ENCODE assay signal across 8 mouse cellular contexts in the genomic region with DNA sequence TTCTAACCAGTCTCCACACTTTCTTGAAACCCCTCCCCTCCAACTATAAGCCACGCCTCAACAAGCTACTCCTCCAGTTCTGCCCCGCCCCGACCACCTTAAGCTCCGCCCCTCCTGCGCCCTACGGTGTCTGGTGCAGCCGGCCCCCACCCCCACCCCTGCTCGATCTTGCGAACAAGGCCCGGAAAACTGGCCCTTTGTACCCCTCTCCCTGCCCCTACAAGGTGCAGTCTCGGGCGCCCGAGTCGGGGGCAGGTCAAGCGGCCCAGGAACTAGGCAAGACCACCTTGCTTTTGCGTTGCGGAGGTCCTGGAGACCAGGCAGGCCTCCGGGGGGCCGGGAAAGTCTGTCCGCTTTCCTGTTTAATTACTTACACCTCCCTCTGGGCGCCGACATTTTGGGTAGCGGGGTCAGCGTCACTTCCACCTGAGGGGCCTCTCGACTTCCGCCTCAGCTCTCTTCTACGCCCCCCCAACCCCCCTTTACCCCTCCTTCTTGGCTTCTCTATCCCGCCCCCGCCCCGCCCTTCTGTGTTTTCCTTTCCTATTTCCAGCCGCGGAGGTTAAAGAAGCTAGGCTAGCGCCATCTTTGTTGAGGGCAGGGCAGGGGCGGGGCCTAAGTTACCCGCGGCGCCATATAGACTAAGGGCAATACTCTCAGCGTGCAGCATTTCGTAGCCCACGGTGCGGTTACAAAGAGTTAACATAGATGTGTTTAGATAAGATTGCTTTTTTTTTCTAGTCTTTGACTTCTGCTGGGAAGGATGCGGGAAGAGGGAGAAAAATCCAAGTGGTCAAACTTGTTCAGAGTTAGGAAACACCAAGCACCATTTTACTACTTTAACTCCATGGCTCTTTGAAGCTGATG. TPM values are rescaled to one million over a fixed set of nuclear protein-coding genes. Genes with fewer than 3 reads are reported as not detected.
DNase-seq lines count a peak whose midpoint lies in the region; ATAC-seq and TF ChIP-seq lines count a peak whose summit lies in the region.

A gene (plus strand): TSS at position 165 of the 867 bp plus-strand sequence.
A gene (minus strand): TSS at position 447 of the 867 bp plus-strand sequence.

- no peak for TF ChIP-seq CTCF in MEL (IDR thresholded peaks at IDR 0.05 in 2 of 3, conservative IDR thresholded peaks at IDR 0.05 in 1 of 3; ENCODE audit: control insufficient read depth in 1 of 3, insufficient read depth in 1 of 3, low read depth in 2 of 3, low read length in 3 of 3, poor library complexity in 1 of 3, severe bottlenecking in 1 of 3)

- H3K4me1 ChIP-seq in MEL (ENCODE audit: control insufficient read depth in 1 of 2, insufficient read depth in 2 of 2, low read length in 2 of 2): peaks cover 5 to 11% of the 10 kb centered on the region in 2 experiments; a peak in 3 of 4 replicates
- H3K4me1 ChIP-seq in lung, embryonic 16.5 days (replicated peaks; ENCODE audit: control insufficient read depth, insufficient read depth, low read length): peaks cover 18% of the 10 kb centered on the region

- H3K27ac ChIP-seq in MEL (ENCODE audit: control insufficient read depth, low read depth, low read length): peak within 1 kb of the TSS; percentile 97
- H3K27ac ChIP-seq in lung, embryonic 16.5 days (ENCODE audit: low read length): peak within 1 kb of the TSS; percentile 99

- H3K4me2 ChIP-seq in lung, embryonic 16.5 days (ENCODE audit: low read depth, low read length): peak within 1 kb of the TSS; percentile 76

- peak within 1 kb of the TSS; percentile 97 for H3K9ac ChIP-seq in MEL (ENCODE audit: control insufficient read depth, low read depth, low read length, poor library complexity, severe bottlenecking)
- peak within 1 kb of the TSS; percentile 89 for H3K9ac ChIP-seq in lung, embryonic 16.5 days (ENCODE audit: low read length)

- TF ChIP-seq EP300 in MEL (IDR thresholded peaks at IDR 0.05; ENCODE audit: low read depth in 1 of 2, low read length in 2 of 2): no peak; a peak in 1 of 4 replicates

- H3K9me3 ChIP-seq in MEL (replicated peaks; ENCODE audit: insufficient read depth, low read length): no peaks in the 10 kb centered on the region
- no peaks in the 10 kb centered on the region for H3K9me3 ChIP-seq in lung, embryonic 16.5 days (ENCODE audit: control insufficient read depth, low read length)

- peak; percentile 61 to 66 for ATAC-seq in hematopoietic stem cell, adult 5-6 weeks (replicated peaks in 1 of 2; ENCODE audit: insufficient read depth in 1 of 2, low FRiP score in 2 of 2, low TSS enrichment in 1 of 2, low read depth in 1 of 2, poor library complexity in 2 of 2, severe bottlenecking in 2 of 2)
- peak; percentile 83 for ATAC-seq in lung, embryonic 16.5 days (ENCODE audit: low read depth)

- under 1% methylated on average over 42 of the region's 42 CpGs for WGBS in lung, embryonic 16.5 days

- TF ChIP-seq POLR2A in MEL (IDR thresholded peaks at IDR 0.05; ENCODE audit: control insufficient read depth in 1 of 2, insufficient read depth in 1 of 2, low read depth in 1 of 2, low read length in 2 of 2, poor library complexity in 1 of 2): peak; percentile 59 to 61; a peak in 1 of 4 replicates

- peak within 1 kb of the TSS; percentile 88 to 92 for H3K4me3 ChIP-seq in MEL (ENCODE audit: control insufficient read depth in 1 of 2, insufficient read depth in 1 of 2, low read depth in 2 of 2, low read length in 2 of 2)
- peak within 1 kb of the TSS; percentile 83 for H3K4me3 ChIP-seq in lung, embryonic 16.5 days (ENCODE audit: low read length)

- peaks cover 2% of the 10 kb centered on the region for H3K79me2 ChIP-seq in MEL (ENCODE audit: control insufficient read depth, insufficient read depth, low read length, poor library complexity)

- peak; percentile 98 for DNase-seq in MEL (ENCODE audit: low read depth, low spot score)
- DNase-seq in cerebellum, adult 8-10 months: peak; percentile 96
- DNase-seq in forelimb bud, embryonic 11.5 days (ENCODE audit: low read depth, low spot score): peak; percentile 98
- peak; percentile 98 for DNase-seq in layer of hippocampus, adult 9-10 months (ENCODE audit: low spot score)
- peak; percentile 93 for DNase-seq in ovary, postnatal 10 days (ENCODE audit: low spot score)
- peak; percentile 97 for DNase-seq in thymus, postnatal 10 days (ENCODE audit: low spot score in 2 of 2)

- H3K36me3 ChIP-seq in MEL (ENCODE audit: control insufficient read depth in 1 of 2, insufficient read depth in 2 of 2, low read length in 2 of 2): peaks cover 0 to 17% of the 10 kb centered on the region in 2 experiments; a peak in 2 of 4 replicates
- H3K36me3 ChIP-seq in lung, embryonic 16.5 days (ENCODE audit: control insufficient read depth, insufficient read depth, low read length): peaks cover 34% of the 10 kb centered on the region

- no peak for TF ChIP-seq RAD21 in MEL (IDR thresholded peaks at IDR 0.05; ENCODE audit: low read depth, low read length)

- no peaks in the 10 kb centered on the region for H3K27me3 ChIP-seq in MEL (ENCODE audit: control insufficient read depth in 1 of 2, insufficient read depth in 2 of 2, low read length in 2 of 2)
- no peaks in the 10 kb centered on the region for H3K27me3 ChIP-seq in lung, embryonic 16.5 days (ENCODE audit: control insufficient read depth, insufficient read depth, low read depth, low read length)

TF ChIP-seq in MEL, 35 proteins besides CTCF, POLR2A, EP300 and RAD21 (continues in another document):
- peak; percentile 76; the same call in 1 of the 2 replicates for TF ChIP-seq KAT2A (conservative IDR thresholded peaks at IDR 0.05; ENCODE audit: low read depth, low read length)
- TF ChIP-seq MYC (IDR thresholded peaks at IDR 0.05; ENCODE audit: low read depth, low read length): peak; percentile 57
- no peak for TF ChIP-seq TBP (IDR thresholded peaks at IDR 0.05; ENCODE audit: low read depth, low read length)
- TF ChIP-seq GABPA (IDR thresholded peaks at IDR 0.05; ENCODE audit: low read depth, low read length): no peak
- TF ChIP-seq CHD2 (IDR thresholded peaks at IDR 0.05; ENCODE audit: low read length): no peak
- TF ChIP-seq RCOR1 (IDR thresholded peaks at IDR 0.05; ENCODE audit: low read depth, low read length): peak; percentile 81
- TF ChIP-seq MEF2A (IDR thresholded peaks at IDR 0.05; ENCODE audit: extremely low read depth, insufficient replicate concordance, low read depth, low read length, poor library complexity, severe bottlenecking): no peak
- TF ChIP-seq TAL1 (IDR thresholded peaks at IDR 0.05; ENCODE audit: low read length): no peak
- peak; percentile 92; the same call in 1 of the 2 replicates for TF ChIP-seq CHD1 (IDR thresholded peaks at IDR 0.05; ENCODE audit: low read depth, low read length)
- no peak for TF ChIP-seq SMC3 (IDR thresholded peaks at IDR 0.05; ENCODE audit: low read depth, low read length)
- TF ChIP-seq ELF1 (IDR thresholded peaks at IDR 0.05; ENCODE audit: low read depth, low read length): peak; percentile 73
- no peak for TF ChIP-seq ZC3H11A (IDR thresholded peaks at IDR 0.05; ENCODE audit: low read depth, low read length)
- TF ChIP-seq USF1 (IDR thresholded peaks at IDR 0.05; ENCODE audit: low read depth, low read length): no peak
- TF ChIP-seq GATA1 (IDR thresholded peaks at IDR 0.05; ENCODE audit: low read depth, low read length): no peak
- TF ChIP-seq POLR2AphosphoS5 (IDR thresholded peaks at IDR 0.05; ENCODE audit: borderline replicate concordance, low read depth, low read length): no peak
- TF ChIP-seq MAFK (IDR thresholded peaks at IDR 0.05; ENCODE audit: borderline replicate concordance, low read depth, low read length): no peak
- no peak for TF ChIP-seq ZKSCAN1 (IDR thresholded peaks at IDR 0.05; ENCODE audit: low read depth, low read length)
- peak; percentile 67 for TF ChIP-seq SIN3A (IDR thresholded peaks at IDR 0.05; ENCODE audit: low read length)
- TF ChIP-seq USF2 (IDR thresholded peaks at IDR 0.05; ENCODE audit: borderline replicate concordance in 1 of 2, insufficient read depth in 1 of 2, low read depth in 1 of 2, low read length in 2 of 2): no peak
- TF ChIP-seq JUND (IDR thresholded peaks at IDR 0.05; ENCODE audit: low read depth, low read length): no peak
- TF ChIP-seq ZNF384 (IDR thresholded peaks at IDR 0.05; ENCODE audit: low read depth, low read length): 0 out of 2 replicates have a peak, but pooled peaks have one; percentile 46
- TF ChIP-seq TCF12 (IDR thresholded peaks at IDR 0.05; ENCODE audit: low read depth, low read length): peak; percentile 25; the same call in 1 of the 2 replicates
- TF ChIP-seq E2F4 (IDR thresholded peaks at IDR 0.05; ENCODE audit: borderline replicate concordance, low read depth, low read length): no peak
- no peak; the same call in 1 of the 2 replicates for TF ChIP-seq BHLHE40 (IDR thresholded peaks at IDR 0.05; ENCODE audit: borderline replicate concordance, low read depth, low read length)
- TF ChIP-seq MAX (IDR thresholded peaks at IDR 0.05; ENCODE audit: low read length): peak; percentile 2; the same call in 1 of the 2 replicates
- peak; percentile 88 for TF ChIP-seq HCFC1 (IDR thresholded peaks at IDR 0.05; ENCODE audit: low read depth, low read length)
- peak; percentile 46; the same call in 1 of the 2 replicates for TF ChIP-seq MXI1 (IDR thresholded peaks at IDR 0.05; ENCODE audit: low read depth, low read length)
- TF ChIP-seq UBTF (IDR thresholded peaks at IDR 0.05; ENCODE audit: borderline replicate concordance, insufficient read depth, low read depth, low read length): no peak
- peak; percentile 75 for TF ChIP-seq NELFE (IDR thresholded peaks at IDR 0.05; ENCODE audit: low read depth, low read length)
- TF ChIP-seq ZMIZ1 (IDR thresholded peaks at IDR 0.05; ENCODE audit: low read depth, low read length): no peak
- peak; percentile 2; the same call in 1 of the 2 replicates for TF ChIP-seq ETS1 (IDR thresholded peaks at IDR 0.05; ENCODE audit: low read depth, low read length)
- no peak for TF ChIP-seq MYB (IDR thresholded peaks at IDR 0.05; ENCODE audit: low read depth, low read length)

RNA-seq across cellular contexts. Expression of the first gene that starts in this region (rescaled TPM):
- total RNA-seq in MEL (2012; rRNA removed): 9.2 and 9.4 TPM in 2 replicates
- polyA plus RNA-seq in MEL (2012; ENCODE audit: insufficient read depth in 1 of 2, insufficient read length in 2 of 2, low read depth in 1 of 2, low replicate concordance in 2 of 2, missing spikeins in 1 of 2): 10 to 100 TPM in 1 of 2 experiments, not detected in 1; 12.7 TPM
- 3.0 and 12.6 TPM in 2 replicates for total RNA-seq in hematopoietic stem cell, adult 5-6 weeks (2017)
- 19.3 and 21.4 TPM in 2 replicates for polyA plus RNA-seq in lung, embryonic 16.5 days (2015; fragmentation: Nextera tagmentation; extraction: Ambion mirVana)

RNA-seq across cellular contexts. Expression of the second gene that starts in this region (rescaled TPM):
- 27.5 and 28.1 TPM in 2 replicates for total RNA-seq in MEL (2012; rRNA removed)
- 10 to 100 TPM in 1 of 2 experiments, not detected in 1; 56.5 TPM for polyA plus RNA-seq in MEL (2012; ENCODE audit: insufficient read depth in 1 of 2, insufficient read length in 2 of 2, low read depth in 1 of 2, low replicate concordance in 2 of 2, missing spikeins in 1 of 2)
- 25.6 and 32.0 TPM in 2 replicates for total RNA-seq in hematopoietic stem cell, adult 5-6 weeks (2017)
- 33.1 and 34.5 TPM in 2 replicates for polyA plus RNA-seq in lung, embryonic 16.5 days (2015; fragmentation: Nextera tagmentation; extraction: Ambion mirVana)

Comparison
In these comparisons a context has a peak if more than half of its experiments do, and no peak if none do; other contexts are left out.
1. Peak in every context shown above with its lines: DNase-seq, ATAC-seq, H3K4me3 ChIP-seq and H3K27ac ChIP-seq.